Mouse (Mus musculus): Measurements from ENCODE around the gene Amfr. TPM values are rescaled to one million over a fixed set of nuclear protein-coding genes. Genes with fewer than 3 reads are reported as not detected.

Amfr gene
- polyA plus RNA-seq, 1 experiment from 2014 or later: 78.3 TPM

Small RNA genes within 50 kb of the gene (microRNA-seq; reads per million reads assigned to microRNA genes)
- not detected for gene Gm24159

Other genes starting within 250 kb of the Amfr start
- 90.6 and 92.7 TPM in 2 replicates for gene Gnao1, start 202.9 kb downstream of the Amfr start, polyA plus RNA-seq (2016; fragmentation: Nextera tagmentation; extraction: Ambion mirVana)
- 133 and 135 TPM in 2 replicates for gene Nudt21, start 24.2 kb upstream of the Amfr start, polyA plus RNA-seq (2016; fragmentation: Nextera tagmentation; extraction: Ambion mirVana)
- gene Ogfod1, start 24.4 kb upstream of the Amfr start, polyA plus RNA-seq (2016; fragmentation: Nextera tagmentation; extraction: Ambion mirVana): 13.5 and 15.9 TPM in 2 replicates
- gene Bbs2, start 86.1 kb upstream of the Amfr start, polyA plus RNA-seq (2016; fragmentation: Nextera tagmentation; extraction: Ambion mirVana): 20.5 and 25.3 TPM in 2 replicates
- gene Mt4, start 124.4 kb upstream of the Amfr start, polyA plus RNA-seq (2016; fragmentation: Nextera tagmentation; extraction: Ambion mirVana): not detected in 2 replicates
- 19.0 and 24.8 TPM in 2 replicates for gene Mt3, start 139.8 kb upstream of the Amfr start, polyA plus RNA-seq (2016; fragmentation: Nextera tagmentation; extraction: Ambion mirVana)
- gene Mt2, start 159.8 kb upstream of the Amfr start, polyA plus RNA-seq (2016; fragmentation: Nextera tagmentation; extraction: Ambion mirVana): 8.1 and 11.1 TPM in 2 replicates
- 33.3 and 36.7 TPM in 2 replicates for gene Mt1, start 166.2 kb upstream of the Amfr start, polyA plus RNA-seq (2016; fragmentation: Nextera tagmentation; extraction: Ambion mirVana)
- 85.1 and 85.5 TPM in 2 replicates for gene Nup93, start 201.7 kb upstream of the Amfr start, polyA plus RNA-seq (2016; fragmentation: Nextera tagmentation; extraction: Ambion mirVana)

All from neural tube, embryonic 12.5 days (tissue).